Mouse (Mus musculus) left cerebral cortex, adult 9 months (tissue): ENCODE data around the gene Mrpl33.
"Not testable (repeated sequence)": the region's sequence is repeated elsewhere in the genome, so short reads cannot be mapped to it uniquely, and the experiment has no call there.

ENCODE experiments used
- DNase-seq, 2 experiments: peaks; one replicate each; pipeline ENCODE4 v3.0.0; 2022; ENCODE audit warnings: low spot score in 2 of 2

Mrpl33 gene

DNA sequence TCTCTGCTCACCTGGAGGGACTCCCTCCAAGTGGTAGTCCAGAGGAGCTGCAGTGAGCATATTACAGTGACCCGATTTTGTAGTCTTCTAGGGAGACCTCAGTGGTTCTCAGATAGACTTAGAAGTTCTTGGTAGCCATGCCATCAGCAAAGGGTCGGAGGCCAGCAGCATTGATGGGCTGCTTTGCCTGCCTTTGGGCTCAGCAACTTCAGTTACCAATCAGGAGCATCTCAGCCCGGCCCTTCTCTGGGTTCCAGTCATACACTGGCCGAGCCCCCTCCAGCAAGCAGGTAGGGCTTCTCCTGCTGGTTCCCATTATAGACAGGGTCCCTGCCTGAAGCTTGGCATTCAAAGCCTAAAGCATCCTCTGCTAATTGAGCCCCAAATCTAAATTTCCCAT, 867 bp upstream of the Mrpl33 start:
- no peak for DNase-seq

DNA sequence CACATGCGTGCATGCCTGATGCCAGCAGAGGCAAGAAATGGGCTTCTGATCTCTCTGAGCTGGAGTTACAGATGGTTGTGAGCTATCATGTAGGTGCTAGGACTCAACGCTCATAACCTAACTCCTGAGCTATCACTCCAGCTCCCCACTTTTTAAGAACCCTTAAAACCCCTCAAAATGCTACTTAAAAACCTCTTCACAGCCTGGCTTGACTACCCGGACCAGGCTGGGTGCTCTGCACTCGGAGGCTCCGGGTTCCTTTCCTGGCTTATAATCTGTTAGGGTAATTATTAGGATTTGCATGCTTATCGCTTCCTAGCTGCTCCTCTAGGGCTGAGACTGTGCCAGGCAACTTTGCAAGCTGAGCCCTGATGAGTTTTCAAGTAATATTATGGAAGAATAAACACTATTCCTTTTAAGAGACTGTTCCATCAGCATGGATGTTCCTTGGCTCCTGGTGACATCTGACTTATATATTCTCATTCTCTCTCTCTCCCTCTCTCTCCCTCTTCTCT, 752 bp downstream of the Mrpl33 start:
- DNase-seq, result no peak

DNA sequence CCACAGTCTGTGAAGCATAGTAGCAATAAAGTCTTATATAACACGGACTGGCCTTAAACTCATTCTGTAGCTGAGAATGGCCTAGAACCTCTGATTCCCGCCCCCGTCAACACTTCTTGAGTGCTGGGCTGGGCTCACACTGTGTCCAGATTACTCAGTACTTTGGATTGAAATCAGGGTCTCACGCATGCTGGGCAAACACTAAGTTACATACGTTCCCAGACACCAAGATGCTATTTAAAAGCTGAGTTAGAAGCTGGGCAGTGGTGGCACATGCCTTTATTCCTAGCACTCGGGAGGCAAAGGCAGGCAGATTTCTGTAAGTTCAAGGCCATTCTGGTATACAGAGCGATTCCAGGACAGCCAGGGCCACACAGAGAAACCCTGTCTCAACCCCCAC, 1.4 kb downstream of the Mrpl33 start:
- DNase-seq, result no peak

DNA sequence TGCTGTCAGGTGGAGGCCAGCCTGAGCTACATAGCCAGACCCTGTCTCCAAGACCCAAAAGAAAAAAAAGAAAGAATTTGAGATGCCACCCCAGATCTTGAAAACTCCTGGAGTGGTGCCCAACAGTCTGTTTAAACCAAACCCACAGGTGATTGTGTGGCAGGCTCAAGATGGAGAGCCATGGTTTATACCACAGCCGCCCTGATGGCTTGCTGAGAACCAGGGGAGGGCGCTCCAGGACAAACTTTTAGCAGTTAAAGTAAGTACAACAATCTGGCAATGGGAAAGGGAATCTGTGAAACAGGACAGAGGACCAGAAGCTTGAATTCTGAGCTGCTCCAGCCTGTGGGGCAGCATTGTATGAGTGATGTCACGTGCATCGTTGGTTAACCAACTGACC, 1.8 kb downstream of the Mrpl33 start:
- DNase-seq, result peak in 1 of 2 experiments; percentile 33

DNA sequence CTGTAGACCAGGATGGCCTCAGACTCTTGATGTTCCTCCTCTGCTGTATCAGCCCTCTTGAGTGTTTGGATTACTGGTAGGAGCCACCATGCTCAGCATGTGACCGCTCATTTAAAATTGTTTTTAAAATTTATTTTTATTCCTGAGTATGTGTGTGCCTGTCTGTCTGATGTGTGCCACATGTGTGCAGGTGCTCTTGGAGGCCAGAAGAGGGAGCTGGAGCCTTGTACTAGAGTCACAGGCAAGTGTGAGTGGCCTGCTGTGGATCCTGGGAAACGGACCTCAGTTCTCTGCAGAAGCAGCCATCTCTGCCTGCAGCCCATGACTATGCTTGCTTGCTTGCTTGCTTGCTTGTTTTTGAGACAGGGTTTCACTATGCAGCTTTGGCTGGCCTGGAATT, 2.4 kb downstream of the Mrpl33 start:
- no peak for DNase-seq

DNA sequence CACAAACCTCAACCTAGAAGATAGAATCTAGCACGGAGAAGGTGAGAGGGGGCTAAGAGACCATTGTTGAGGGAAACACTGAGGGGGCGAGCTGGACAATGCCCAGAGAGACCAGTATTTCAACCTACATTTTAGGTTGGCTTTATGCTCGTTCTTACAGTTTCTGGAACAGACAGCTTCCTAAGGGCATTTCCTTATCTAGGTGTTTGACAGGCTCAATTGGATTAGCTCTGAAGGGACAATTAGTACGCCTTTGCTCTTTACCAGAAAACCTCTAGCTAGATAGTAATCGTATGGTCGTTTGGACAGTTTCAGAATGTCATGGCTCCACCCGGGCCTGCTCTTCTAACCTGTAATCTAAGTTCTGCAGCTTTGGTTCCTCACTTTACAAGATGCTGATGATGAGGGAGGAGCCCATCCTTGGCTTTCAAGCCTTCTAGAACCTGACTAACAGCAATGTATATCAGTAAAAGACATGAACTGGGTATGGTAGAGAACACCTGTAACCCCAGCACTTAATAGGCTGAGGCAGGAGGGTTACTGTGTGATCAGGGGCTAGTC, 4.5 kb downstream of the Mrpl33 start:
- no peak for DNase-seq

DNA sequence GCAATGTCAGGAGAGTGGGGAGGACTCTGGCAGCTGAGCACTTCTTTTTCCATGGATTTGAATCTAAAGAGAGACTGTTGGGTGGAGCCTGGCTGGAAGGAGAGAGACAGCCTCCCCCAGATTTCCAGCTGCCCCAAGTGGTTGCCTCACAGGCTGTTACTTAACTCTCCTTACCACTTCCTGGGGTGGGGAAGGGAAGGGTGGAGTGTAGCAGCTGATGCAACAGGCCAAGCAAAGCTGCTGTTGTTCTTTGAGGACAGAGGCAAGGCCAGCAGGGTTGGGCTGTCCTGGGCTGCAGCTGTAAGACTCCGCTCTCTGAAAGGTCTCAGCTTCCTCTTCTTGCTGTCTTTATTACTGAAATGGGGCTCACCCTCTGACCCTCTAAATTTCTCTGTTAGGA, 5.6 kb downstream of the Mrpl33 start:
- DNase-seq, result peak; percentile 39 to 70

DNA sequence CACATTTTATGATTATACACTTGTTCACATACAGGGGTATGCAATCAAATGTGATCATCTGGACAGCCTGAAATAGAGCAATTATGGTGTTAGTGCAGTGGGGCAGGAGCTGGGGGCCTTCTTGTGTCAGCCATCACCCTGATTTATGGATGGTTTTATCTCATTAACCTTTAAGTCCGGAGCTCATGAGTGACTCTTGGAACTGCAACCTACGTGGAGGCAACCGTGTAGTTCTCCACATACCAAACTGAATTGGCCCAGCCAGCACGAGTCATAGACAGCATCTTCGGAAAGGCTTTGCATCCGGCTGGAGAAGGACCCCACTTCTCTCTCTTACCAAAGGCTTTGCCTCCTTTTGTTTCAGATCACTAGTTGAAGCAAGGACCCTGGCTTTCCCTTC, 7.0 kb downstream of the Mrpl33 start:
- no peak for DNase-seq

DNA sequence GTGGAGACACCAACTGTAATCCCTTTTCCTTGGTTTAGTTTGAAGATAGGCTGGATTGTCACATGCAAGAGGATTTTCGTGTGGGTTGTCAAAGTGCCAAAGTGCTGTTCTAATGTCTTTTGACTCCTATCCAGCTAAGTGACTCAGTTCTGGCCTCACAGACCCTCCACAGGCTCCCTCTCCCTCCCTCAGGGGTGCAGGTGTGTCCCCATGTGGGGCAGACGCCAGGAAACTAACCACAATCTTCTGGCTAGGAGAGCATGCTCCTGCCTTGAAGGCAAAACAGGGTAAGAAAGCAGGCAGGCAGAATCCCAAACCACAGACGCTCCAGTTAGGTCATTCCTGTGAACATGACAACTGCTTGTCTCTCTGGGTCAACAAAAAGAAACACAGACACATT, 9.4 kb downstream of the Mrpl33 start:
- no peak for DNase-seq

DNA sequence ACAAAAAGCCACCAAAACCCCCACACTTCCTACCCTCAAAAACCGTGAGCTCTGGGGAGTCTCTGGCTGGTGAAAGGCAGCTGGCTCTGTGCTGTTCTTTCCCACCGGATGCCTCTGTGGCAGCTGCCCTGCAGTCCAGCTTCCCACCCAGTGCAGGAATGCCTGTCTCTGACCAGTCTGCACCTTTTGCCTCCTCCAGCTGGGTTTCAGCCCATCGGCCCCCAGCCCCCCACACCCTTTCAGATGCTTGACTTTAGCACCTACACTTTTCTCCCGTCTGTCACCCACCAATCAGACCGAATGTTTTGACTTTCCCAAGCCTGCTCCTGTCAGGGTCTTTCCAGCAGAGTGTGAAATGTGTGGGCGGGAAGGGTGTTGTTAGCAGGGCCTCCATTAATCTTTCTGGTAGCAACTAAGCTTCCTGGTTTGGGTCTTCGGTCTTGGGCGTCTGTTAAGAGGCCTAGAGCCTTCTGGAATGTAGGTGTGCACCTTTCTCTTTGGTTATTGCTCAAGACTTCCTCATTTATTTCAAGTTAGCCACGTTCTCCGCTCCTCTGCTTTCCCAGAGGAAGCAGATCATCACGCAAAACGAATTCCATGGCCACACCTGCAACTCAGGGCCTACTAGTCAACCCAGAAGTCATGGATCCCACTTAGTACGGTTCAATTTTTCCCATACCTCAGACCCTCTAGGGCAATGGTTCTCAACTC, 13.8 kb downstream of the Mrpl33 start:
- no peak for DNase-seq

DNA sequence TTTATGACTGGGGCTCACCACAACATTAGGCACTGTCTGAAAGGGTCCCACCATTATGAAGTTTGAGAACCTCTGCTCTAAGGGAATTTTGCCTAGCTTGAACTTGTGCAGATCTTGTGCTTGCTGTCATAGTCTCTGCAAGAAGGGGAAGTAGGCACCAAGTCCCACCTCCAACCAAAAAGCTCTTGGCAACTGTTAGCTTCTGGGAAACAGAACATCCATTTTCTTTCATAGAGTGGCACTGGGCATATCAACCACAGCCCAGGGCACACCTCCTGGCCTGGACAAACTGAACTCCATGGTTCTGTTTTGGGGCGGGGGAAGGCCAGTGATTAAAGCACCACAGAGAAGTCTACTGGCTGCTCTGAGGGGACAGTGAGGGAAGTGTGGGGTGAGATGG, 14.5 kb downstream of the Mrpl33 start:
- no peak for DNase-seq

DNA sequence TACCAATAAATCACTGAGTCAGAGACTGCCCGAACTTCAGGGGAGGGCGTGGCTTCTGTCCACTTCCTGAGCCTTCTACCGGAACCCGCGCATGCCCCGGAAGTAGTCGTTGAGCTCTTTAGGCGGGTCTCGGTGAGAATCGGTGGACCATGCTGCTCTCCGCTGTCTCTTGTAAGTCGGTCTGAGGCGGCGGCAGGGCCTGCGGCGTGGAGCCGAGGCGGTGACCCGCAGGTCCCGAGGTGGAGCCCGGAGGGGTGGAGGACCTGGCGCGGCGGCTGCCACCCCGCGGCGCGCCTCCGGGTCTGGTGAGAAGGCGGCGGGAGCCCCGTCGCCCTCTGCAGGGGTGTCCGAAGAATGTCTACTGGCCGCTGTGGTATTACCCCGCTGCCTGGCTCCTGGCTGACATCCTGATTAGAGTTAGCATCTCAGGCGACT, 17.1 kb downstream of the Mrpl33 start:
- DNase-seq, result peak; percentile 51 to 82

DNA sequence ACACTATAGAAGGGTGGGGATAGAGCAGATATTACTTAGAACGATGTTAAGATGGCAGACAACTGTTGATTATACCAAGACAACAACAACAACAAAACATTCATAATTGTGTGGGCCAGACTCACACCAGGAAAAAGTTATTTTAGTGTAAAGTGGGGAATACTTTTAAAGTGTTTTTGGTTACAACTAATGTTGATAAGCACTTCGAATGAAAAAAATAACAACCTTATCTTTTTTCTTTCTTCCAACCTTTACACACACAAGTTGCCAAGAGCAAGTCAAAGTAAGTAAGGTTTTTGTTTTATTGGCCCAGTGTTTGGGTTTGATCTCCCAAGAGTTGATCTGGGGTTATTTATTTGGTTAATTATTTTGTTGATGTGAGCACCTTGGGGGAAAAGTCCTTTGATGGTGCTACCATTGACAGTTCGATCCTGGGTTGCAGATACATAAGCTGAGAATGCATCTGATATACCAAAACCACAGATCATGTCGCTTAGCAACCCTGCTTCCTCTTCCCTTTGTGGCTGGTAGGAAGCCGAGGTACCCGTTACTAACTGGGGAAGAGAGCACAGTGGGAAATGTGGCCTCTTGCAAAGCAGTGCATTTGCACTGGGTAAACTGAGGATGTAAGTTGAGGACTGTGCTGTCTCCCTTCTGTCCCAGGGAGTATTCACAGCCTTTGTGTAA, 17.7 kb downstream of the Mrpl33 start:
- DNase-seq, result no peak

DNA sequence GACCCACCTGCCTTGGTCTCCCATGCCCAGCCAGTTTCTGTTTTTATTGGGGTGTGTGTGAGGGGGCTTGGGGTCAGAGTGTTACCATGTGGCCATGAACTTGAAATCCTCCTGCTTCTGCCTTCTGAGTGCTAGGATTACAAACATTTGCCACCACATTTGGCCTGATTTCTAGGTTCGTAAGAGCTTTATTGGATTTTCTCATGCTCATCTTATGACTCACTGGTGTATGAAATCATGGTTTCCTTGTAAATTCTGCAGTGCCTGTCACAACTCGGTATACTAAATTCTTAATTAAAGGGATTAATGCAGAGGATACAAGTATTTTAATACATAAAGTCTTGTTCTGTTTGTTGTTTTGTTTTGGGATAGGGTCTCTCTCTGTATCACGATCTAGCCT, 23.6 kb downstream of the Mrpl33 start:
- no peak for DNase-seq

DNA sequence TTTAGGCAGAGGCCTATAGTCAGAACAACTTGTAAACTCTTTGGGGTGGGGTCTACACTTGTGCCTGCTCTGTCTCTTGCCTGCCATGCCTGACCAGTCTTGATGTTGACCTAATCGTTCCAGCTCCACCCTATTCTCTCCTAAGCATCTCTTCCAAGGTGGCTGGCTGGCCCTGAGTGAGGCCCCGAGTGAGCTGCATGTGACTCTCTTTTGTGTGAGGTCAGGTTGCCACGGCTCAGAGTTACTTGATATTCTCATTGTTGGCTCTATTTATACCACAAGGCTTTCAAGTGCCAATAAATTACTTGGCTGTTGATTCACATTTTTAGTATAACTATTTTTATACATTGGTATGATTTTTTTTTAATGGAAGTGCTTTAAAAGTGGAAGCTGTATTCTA, 30.4 kb downstream of the Mrpl33 start:
- DNase-seq, result no peak

DNA sequence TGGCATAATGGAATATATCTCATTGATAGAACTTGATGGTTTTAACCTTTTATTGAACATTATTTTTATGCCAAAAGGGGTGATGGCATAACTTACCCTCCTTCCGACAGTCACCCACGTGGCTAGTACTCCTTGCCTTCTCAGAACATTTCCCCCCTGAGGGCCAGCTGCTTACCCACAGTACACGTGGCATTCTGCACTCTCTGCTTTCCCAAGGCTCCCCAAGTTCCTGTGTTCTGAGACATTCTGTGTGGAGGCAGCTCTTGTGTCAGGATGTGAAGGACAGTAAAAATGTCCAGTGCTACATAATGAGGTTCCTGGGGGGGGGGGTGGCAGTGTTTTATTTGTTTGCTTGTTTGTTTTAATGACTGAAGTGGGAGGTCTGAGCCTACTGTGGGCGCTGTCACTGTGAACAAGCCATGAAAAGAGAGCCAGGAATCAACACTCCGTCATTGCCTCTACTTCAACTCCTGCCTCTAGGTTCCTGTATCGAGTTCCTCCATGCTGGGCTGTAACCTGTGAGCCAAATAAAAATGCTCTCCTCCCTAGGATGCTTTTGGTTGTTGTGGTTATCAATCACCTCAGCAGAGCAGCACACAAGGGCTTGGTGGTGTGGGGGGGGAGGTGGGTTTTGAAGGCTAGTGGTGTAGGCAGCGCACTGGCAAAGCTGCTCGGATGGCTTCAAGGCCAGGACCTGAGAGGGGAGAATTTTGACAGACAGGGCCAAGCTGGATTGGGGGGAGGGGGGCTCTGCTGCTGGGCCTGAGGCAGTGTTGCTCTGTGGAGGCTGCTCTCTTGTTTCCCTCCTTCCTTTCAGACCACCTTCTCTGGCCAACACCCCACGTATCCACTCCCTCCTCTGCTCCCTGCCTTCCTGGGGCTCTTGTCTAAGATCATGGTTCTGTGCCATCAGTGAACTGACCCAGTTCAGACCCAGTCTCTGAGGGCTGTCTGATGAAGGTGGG, 31.1 kb downstream of the Mrpl33 start:
- DNase-seq, result no peak

DNA sequence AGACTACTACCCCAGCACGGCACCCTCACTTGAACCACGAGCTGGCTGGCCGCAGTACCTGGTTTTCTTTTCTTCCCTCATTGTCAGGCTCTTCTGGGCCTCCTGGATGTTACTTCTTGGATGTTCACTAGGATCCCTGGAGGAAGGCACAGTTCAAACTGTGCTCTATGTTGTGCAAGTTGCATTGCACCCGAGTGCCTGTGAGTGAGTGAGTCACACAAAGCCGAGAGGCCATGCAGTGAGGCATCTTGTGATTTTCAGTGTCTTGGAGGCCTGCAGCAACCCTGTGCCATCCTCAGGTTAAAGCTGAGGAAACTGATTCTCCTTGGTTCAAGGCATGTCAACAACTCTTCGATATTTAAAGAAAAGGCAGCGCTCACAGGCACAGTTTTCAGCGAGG, 31.8 kb downstream of the Mrpl33 start:
- no peak for DNase-seq

DNA sequence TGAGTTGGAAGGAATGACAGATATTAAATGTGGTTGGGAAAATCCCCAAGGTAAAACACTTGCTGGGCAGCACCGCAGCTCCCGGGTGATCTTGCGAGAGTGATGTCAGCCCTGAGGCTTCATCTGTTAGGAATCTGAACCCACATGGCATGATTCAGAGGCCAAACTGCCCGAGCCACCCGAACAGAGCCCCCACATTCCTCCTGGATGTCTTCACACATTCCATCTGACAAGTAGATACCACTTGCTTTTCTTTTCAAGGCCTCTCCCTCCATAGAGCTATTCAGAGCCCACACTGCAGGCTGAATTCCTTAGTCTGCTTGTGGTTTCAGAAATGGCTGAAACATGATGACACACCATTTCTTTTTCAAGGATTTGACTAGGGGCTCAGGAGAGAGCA, 33.3 kb downstream of the Mrpl33 start:
- DNase-seq, result no peak

DNA sequence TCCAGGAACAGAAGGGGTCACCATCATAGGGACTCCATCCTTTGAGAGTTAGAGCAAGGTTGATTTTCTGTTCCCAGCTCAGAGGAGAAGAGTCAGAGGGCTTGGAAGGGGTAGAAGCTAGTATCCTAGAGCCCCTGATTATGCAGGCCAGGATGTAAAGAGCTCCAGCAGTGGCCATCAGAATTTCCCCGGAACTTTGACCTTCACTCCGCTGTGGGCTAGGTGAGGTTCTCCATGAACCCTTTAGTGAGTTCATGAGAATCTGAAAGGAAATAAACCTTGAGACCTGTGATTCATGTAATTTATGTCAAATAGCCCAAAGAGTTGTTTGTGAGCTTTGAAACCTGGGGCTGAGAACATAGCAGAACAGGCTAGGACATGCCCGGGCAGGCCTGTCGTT, 34.4 kb downstream of the Mrpl33 start:
- DNase-seq, result not testable (repeated sequence)

DNA sequence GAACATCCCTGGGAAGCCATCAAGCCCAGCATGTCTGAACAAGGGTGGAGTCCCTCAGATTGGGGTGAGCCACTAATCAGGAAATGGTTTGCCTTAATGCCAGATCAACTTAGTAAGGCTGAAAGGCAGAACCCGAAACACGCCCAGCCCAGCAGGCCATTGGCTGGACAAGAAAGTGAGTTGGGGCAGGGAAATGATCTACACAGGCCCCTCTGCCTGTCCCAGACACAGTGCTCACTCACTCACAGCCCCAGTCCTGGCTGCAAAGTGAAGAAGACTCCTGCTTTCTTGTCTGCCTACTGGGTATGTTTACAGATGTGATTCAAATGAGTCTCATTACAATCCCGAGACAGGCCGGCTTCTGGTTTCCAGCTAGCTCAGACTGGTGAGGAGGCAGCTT, 37.4 kb downstream of the Mrpl33 start:
- DNase-seq, result no peak

DNA sequence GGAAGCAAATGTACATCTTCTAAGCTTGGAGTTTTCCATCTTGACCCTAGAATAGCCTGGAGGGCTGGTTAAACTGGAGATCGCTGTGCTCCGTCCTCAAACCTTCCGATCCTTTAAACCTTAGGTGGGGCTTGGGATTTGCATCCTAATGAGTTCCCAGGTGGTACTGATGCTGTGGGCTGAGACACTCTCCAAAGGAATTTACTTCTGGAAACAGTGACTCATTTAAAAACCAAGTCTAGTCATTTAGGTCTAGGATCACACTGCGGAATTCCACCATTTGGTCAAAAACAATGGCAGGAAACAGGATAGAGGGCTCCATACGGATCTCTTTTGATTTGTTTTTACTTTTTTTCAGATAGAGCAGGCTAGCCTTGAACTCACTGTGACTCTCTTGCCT, 37.9 kb downstream of the Mrpl33 start:
- DNase-seq, result no peak
